Mouse (Mus musculus): ENCODE measurements at regions not wholly inside any gene's neighbourhood (a gene's known extent, or its start where the extent isn't known, plus 50 kb on each side); places are given as distances from the start of the nearest gene placed in this dataset.

DNA sequence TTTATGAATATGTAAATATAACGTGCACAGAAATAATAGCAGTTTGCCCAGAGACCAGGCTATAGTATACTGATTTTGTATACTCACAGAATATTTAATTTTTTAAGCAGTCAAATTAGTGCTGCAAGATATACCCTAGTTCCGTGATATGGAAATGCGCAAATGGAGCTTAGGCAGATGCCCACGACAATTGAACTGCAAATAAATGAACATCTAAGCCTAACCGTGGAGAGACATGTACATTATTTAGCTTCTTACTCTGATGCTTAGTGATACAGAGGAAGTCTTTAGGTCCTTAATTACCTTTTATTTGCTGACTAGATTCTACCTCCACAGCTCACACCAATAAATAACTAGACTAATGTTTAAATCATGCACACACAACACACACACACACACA, 221.9 kb downstream of the Usp25 start:
- TF ChIP-seq CTCF (IDR thresholded peaks at IDR 0.05; ENCODE audit: control insufficient read depth, insufficient read depth, insufficient read length) (no peak), FOSL1 (IDR thresholded peaks at IDR 0.05; ENCODE audit: insufficient read depth, low read length, poor library complexity, severe bottlenecking) (no peak), MAX (IDR thresholded peaks at IDR 0.05) (no peak), MYOD1 (IDR thresholded peaks at IDR 0.05; ENCODE audit: control insufficient read depth, insufficient read length, low read depth) (no peak)
